Mouse (Mus musculus): ENCODE results near the gene Net1.
"Not testable (repeated sequence)": the region's sequence is repeated elsewhere in the genome, so short reads cannot be mapped to it uniquely, and the experiment has no call there.

DNA sequence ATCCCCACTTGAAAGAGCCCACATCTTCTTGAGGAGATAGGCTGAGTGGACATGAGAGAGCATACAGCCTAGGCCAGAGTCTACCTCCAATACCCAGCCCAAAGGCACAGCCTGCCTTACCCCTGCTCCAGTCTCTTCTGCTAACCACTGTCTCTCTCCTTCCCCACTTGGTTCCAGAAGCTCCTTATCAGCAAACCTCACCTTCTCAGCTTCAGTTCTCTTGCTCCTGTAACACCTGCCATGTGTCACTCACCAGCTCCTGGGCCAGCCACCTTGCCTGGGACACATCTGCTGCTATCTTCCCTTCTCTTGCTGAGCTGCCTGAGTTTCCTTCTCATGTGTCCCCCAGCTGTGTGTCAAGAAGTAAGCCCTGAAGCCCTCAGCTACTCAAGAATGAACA, 84.4 kb downstream of the Net1 start:
- TF ChIP-seq POLR2A (IDR thresholded peaks at IDR 0.05; ENCODE audit: low read depth, low read length); CTCF (IDR thresholded peaks at IDR 0.05; ENCODE audit: borderline replicate concordance, insufficient read depth, low read length): not testable (repeated sequence)

Measured in embryonic fibroblast, embryonic 13.5 days (primary cell).